Mouse (Mus musculus): ENCODE data around the gene Lingo3.

The Lingo3 gene

GRCm38 (mm10) chr10:80843931-80844547, at the start of gene Lingo3:
Lingo3 (minus strand) TSS chr10:80844039.
- DNase-seq: no peak

DNA sequence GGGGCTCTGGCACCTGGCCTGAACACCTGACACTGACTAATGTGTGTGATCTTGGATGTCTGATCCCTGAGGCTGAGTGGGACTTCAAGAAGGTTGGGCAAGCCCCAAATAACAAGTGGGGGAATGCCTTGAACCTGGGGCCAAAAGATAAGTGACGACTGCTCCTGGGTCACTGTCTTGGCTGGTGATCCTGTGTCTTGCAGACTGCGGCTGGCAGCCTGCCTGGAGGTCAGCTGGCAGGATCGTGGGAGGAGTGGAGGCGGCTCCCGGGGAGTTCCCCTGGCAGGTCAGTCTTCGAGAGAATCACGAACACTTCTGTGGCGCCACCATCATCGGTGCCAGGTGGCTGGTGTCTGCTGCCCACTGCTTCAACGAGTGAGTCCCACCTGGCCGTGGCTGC, 43.3 kb upstream of the Lingo3 start:
- DNase-seq: peak; percentile 58

DNA sequence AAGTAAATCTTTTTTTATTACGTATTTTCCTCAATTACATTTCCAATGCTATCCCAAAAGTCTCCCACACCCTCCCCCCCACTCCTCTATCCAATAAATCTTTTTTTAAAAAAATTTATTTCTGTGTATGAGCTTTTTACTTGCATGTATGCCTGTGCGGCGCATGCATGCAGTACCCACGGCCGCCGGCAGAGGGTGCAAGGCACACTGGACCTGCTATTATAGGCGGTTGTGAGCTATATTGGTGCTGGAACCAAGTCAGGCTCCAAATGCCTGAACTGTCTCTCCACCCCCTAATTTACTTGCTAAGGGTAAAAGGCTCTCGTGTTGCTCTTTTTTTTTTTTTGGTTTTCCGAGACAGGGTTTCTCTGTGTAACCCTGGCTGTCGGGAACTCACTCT, 37.5 kb upstream of the Lingo3 start:
- peak; percentile 90 for DNase-seq

DNA sequence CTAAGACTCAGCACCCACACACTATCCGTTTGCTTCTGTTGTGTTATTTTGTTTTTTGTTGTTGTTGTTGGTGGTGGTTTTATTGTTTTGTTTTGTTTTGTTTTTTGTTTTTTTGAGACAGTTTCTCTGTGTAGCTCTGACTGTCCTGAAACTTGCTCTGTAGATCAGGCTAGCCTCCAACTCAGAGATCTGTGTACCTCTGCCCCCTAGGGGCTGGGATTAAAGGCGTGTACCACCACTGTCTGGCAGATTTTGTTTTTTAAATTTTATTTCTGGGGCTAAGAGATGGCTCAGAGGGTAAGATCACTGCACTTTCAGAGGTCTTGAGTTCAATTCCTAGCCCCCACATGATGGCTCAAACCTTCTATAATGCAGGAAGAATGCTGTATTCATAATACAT, 37.1 kb upstream of the Lingo3 start:
- no peak for DNase-seq

- DNase-seq: peak; percentile 74
These were observed 36.3 kb upstream of the Lingo3 start for GRCm38 (mm10) chr10:80880131-80880641.

GRCm38 (mm10) chr10:80876594-80876993, 32.8 kb upstream of the Lingo3 start:
- DNase-seq: no peak

- peak; percentile 78 for DNase-seq
These were observed 32.2 kb upstream of the Lingo3 start for GRCm38 (mm10) chr10:80876028-80876427.

DNA sequence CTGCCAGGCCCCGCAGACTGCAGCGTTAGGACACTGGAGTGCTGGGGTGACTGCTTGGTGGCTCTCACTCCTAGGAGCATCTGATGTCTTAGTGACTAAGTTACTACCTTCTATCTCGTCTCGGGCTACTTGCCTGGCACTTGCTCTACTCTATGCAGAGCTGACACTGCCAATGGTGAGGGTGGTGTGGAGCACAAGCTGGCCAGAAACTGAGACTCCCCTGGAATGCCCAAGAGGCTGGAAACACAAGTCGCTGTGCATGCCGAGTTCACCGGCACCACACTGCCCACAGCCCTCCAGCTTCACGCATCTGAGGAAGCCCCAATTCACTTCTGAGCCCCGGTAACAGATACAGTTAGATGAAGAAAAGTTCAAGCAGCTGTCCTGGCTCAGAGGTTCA, 30.2 kb upstream of the Lingo3 start:
- no peak for DNase-seq

DNA sequence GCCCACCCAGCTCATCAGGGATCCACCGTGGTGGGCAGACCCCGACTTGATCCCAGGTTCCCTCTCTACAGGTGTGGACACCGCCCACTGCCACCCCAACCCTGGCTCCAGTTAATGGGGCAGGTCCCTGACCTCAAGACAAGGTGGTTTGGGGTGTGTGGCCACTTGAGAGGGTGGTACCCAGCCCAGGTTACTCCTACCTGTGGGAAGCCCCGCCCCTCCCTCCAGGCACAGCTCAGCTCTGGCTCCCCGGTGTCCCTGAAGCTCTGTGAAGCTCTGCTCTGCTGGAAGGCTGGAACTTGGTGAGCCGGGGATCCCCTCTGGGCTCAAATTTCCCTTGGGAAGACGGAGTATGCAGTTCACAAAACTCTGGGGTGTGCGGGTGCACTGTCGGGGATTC, 27.7 kb upstream of the Lingo3 start, which contains the start of gene Tmprss9:
Tmprss9 (plus strand) TSS at position 268 of the 400 bp plus-strand sequence.
- no peak for DNase-seq

GRCm38 (mm10) chr10:80870993-80871392, 27.2 kb upstream of the Lingo3 start:
- DNase-seq: no peak

GRCm38 (mm10) chr10:80864446-80864845, 20.6 kb upstream of the Lingo3 start:
- no peak for DNase-seq

GRCm38 (mm10) chr10:80862305-80862704, 18.5 kb upstream of the Lingo3 start:
- no peak for DNase-seq

GRCm38 (mm10) chr10:80858350-80858935, 14.6 kb upstream of the Lingo3 start:
- DNase-seq: no peak

DNA sequence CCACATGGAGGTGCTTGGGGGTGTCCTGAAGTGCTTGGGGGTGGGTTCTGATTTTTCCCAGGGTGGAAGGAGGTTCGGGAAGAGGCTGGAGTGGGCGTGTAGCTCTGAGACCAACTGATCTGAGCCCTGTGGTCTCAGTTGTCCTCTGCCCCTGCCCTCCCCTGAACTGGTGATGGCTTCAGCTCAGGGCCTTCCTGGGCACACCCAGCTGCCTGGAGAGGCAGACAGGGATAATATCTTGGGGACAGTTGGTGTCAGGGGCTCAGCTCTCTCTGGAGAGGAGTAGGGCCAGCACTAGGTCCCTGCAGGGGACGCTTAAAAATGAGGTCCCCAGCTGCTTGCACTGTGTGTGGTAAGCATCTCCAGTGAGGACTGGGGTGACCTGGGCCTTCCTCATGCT, 14.0 kb upstream of the Lingo3 start:
- DNase-seq: no peak

- DNase-seq: no peak
These were observed 13.5 kb upstream of the Lingo3 start for GRCm38 (mm10) chr10:80857386-80857785.

DNA sequence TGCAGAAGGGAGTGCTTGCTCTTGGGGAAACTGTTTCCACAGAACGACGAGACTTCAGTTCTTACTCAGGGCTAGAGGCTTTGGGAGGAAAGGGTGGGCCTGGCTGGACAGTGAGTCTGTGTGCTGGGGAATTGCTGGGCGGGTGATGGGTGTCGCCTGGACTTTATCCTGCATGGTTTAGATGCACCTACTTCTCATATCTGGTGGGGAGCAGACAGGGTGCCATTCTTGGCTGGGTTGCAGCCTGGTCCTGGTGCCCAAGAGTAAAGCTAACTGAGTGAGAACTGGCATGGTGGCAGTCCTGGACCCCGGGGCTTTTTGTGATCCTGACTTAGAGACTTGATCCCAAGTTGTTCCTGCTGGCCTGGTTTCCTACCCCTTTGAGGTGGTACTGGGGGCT, 13.1 kb upstream of the Lingo3 start:
- DNase-seq: no peak

DNA sequence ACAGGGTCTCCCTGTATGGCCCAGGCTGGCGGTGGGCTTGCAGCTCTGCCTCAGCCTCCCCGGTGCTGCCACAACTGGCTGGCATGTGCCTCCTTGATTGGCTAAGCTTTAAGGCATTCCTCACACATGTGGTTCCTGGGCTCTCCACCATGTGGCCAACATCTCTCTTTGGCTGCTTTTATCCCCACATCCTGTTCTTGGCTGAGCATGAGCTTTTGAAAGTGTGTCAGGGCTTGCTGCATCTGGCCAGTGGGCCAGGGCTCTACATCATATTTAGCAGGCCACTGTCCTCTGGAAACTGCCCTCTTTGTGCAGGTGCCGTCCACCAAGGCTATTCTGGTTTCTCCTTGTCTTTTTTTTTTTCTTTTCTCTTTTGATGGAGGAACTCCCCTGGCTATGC, 12.4 kb upstream of the Lingo3 start:
- DNase-seq: peak; percentile 15

GRCm38 (mm10) chr10:80855749-80856073, 11.9 kb upstream of the Lingo3 start:
- DNase-seq: no peak

GRCm38 (mm10) chr10:80854913-80855748, 11.3 kb upstream of the Lingo3 start, which contains the start of the genes Lsm7 and Sppl2b:
Lsm7 (minus strand) TSS chr10:80855209.
Sppl2b (plus strand) TSS chr10:80855275.
- peak; percentile 95 for DNase-seq

DNA sequence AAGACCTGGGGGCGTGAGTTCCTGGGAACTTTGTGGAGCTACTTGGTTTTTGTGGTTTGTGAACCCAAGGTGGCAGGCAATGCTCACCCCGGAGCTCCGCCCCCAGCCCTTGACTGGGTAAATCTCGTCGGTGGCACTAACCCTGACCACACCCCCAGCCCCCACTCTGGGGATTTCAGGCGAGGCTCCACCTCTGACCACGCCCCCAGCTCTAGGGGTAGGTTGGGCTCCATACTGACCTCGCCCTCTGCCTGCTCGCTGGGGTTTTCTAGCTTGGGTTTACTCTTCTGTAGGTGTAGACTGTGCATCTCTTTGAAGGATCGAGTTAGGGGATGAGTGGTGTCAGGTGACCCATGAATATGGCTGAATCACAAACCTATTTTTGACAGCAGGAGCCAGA, 4.7 kb upstream of the Lingo3 start:
- peak; percentile 80 for DNase-seq

- DNase-seq: no peak
These were observed 1.9 kb upstream of the Lingo3 start for GRCm38 (mm10) chr10:80845732-80846131.

DNA sequence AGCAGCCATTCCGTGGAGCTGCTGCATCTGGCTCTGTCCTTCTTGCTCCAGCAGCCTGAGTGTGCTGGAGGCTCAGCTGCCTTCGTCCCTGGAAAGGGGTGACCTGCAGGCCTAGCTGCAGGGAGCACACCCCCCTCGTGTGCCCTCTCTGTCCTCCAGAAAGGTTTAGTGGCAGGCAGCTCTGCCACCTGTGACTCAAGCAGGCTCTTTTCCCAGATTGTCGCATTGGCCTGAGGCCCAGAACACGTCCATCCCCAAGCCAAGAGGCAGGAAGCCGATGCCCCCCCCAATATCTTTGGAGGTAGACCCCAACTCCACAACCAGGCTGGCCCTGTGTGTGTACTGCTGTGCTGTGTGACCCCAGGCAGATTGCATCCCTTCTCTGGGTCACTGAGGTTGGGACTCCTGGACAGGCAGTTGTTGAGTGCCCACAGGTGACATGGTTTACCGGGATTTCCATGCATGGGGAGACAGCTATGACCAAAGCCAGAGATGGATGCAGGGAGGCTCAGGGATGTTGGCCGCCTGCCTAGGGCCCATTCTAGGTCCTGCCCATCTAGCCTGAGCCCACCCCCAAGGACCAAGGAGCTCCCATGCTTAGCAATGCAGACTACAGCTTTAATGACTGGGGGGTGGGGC, 1.3 kb upstream of the Lingo3 start:
- no peak for DNase-seq
